Mouse (Mus musculus) kidney, embryonic 14.5 days (tissue): ENCODE results near the gene Etv5. TPM values are rescaled to one million over a fixed set of nuclear protein-coding genes. Genes with fewer than 3 reads are reported as not detected.

ENCODE experiments used
- ATAC-seq: fragments of 200-750 bp; cut with Nextera tagmentation; 2 replicates; pipeline ENCODE4 v1.8.0; 2017; ENCODE audit warnings: moderate number of reproducible peaks, mild to moderate bottlenecking, moderate TSS enrichment, moderate library complexity; ENCODE audit not compliant: low FRiP score, low TSS enrichment
- H3K27ac ChIP-seq: fragments of 300-500 bp; sonication (generic); 2 replicates; pipeline ENCODE4 v1.5.1; 2014; ENCODE audit warnings: low read depth, mild to moderate bottlenecking, low read length, moderate library complexity, mixed read lengths
- H3K27me3 ChIP-seq: fragments of 300-500 bp; sonication (generic); 2 replicates; pipeline ENCODE4 v1.6.1; 2014; ENCODE audit warnings: mild to moderate bottlenecking, low read length; ENCODE audit not compliant: control insufficient read depth, insufficient read depth
- H3K36me3 ChIP-seq: fragments of 300-500 bp; sonication (generic); 2 replicates; pipeline ENCODE4 v1.6.1; 2014; ENCODE audit warnings: low read length, mixed read lengths; ENCODE audit not compliant: control insufficient read depth, insufficient read depth
- H3K4me1 ChIP-seq: fragments of 300-500 bp; sonication (generic); 2 replicates; pipeline ENCODE4 v1.6.1; 2014; ENCODE audit warnings: low read length, mixed read lengths; ENCODE audit not compliant: control insufficient read depth, insufficient read depth
- H3K4me2 ChIP-seq: fragments of 300-500 bp; sonication (generic); replicated peaks from 2 replicates; pipeline ENCODE4 v1.6.1; 2014; ENCODE audit warnings: low read depth, mild to moderate bottlenecking, low read length
- H3K4me3 ChIP-seq: fragments of 300-500 bp; sonication (generic); 2 replicates; pipeline ENCODE4 v1.5.1; 2014; ENCODE audit warnings: mild to moderate bottlenecking, low read length
- H3K9ac ChIP-seq: fragments of 300-500 bp; sonication (generic); 2 replicates; pipeline ENCODE4 v1.6.1; 2014; ENCODE audit warnings: low read depth, mild to moderate bottlenecking, low read length, moderate library complexity
- H3K9me3 ChIP-seq: fragments of 300-500 bp; sonication (generic); 2 replicates; pipeline ENCODE4 v1.6.1; 2016; ENCODE audit warnings: low read length; ENCODE audit not compliant: control insufficient read depth
- WGBS: fragments of 180-500 bp; shearing (Covaris S2); extraction: QIAGEN DNeasy Blood & Tissue Kit; methylation state at CpG from one replicate; pipeline ENCODE4 v1.1.7; 2014; 5-methylcytosine and 5-hydroxymethylcytosine counted together
- polyA plus RNA-seq: library from polyadenylated mRNA; unstranded; fragments of >200 nt; fragmentation: Nextera tagmentation; extraction: Ambion mirVana; gene quantifications from 2 replicates; pipeline ENCODE4 v1.2.1, GENCODE M21; 2014

The Etv5 gene
- polyA plus RNA-seq, 1 experiment from 2014 or later = 68.0 TPM

DNA sequence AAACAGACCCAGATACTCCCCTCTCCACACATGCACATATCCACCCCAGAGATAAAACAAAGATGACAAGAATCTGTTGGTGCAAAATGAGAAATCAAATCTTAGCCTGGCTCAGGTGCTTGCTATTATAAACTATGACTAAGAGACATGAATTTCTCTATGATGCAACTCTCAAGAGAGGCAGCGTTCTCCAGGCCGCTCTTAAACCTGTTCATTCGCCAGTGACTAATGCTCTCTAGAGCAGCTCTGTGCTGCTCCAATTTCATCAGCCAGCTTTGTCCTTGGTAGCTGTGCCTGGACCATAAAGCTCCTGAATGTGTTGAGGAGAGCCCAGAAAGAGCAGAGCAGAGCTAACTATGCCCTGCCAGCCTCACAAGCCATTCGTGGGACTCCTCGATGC is 5.0 kb downstream of the Etv5 start:
- Histone ChIP-seq H3K4me2 (peak overlapping the region; percentile 24; the same call in 1 of the 2 replicates), H3K27me3 (no peaks in the 10 kb centered on the region), H3K9me3 (no peaks in the 10 kb centered on the region), H3K4me3 (no peak overlapping the region), H3K4me1 (peaks cover 36% of the 10 kb centered on the region), H3K27ac (peak overlapping the region; percentile 15; the same call in 1 of the 2 replicates), H3K36me3 (peaks cover 5% of the 10 kb centered on the region; the same call in 1 of the 2 replicates), H3K9ac (0 out of 2 replicates have a peak overlapping the region, but pooled peaks have one; percentile 1)
- 29% methylated on average over 5 of the region's 5 CpGs for WGBS
- no peak for ATAC-seq

DNA sequence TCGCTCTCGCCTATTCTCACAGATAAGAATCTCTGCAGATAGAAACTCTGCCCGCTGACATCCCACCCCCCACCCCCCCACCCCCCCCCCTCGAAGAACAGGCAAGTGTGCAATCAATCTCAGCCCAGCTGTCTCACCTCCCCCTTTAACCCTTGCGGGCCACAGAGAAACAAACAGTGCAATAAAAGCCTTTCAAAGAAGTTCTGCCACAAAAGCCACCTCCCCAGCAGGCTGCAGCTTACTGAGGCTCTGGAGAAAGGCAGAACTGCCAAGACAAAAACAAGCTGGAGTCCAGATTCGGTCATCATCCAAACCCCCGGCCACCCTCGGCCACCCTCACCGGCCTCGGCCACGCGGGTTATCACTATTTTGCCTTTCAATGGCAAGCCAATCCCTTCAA is 5.6 kb downstream of the Etv5 start:
- peaks cover 5% of the 10 kb centered on the region; the same call in 1 of the 2 replicates for H3K36me3 ChIP-seq
- no peak overlapping the region; the same call in 1 of the 2 replicates for H3K4me3 ChIP-seq
- peak overlapping the region; percentile 15; the same call in 1 of the 2 replicates for H3K27ac ChIP-seq
- WGBS = 7% methylated on average over 12 of the region's 12 CpGs
- H3K27me3 ChIP-seq = no peaks in the 10 kb centered on the region
- peak overlapping the region; percentile 24 for H3K4me2 ChIP-seq
- peaks cover 42% of the 10 kb centered on the region for H3K4me1 ChIP-seq
- H3K9me3 ChIP-seq = no peaks in the 10 kb centered on the region
- ATAC-seq = no peak
- H3K9ac ChIP-seq = 0 out of 2 replicates have a peak overlapping the region, but pooled peaks have one; percentile 1

GRCm38 (mm10) chr16:22431773-22432172 is 7.7 kb downstream of the Etv5 start:
- Histone ChIP-seq H3K36me3 (peaks cover 11% of the 10 kb centered on the region; the same call in 1 of the 2 replicates), H3K9ac (no peak overlapping the region), H3K4me3 (no peak overlapping the region), H3K4me1 (peaks cover 46% of the 10 kb centered on the region), H3K27ac (no peak overlapping the region), H3K27me3 (no peaks in the 10 kb centered on the region), H3K4me2 (no peak overlapping the region), H3K9me3 (no peaks in the 10 kb centered on the region)
- ATAC-seq = no peak
- WGBS = 81% methylated on average over 12 of the region's 12 CpGs

GRCm38 (mm10) chr16:22431335-22431734 is 8.2 kb downstream of the Etv5 start:
- Histone ChIP-seq H3K27me3 (no peaks in the 10 kb centered on the region), H3K9ac (no peak overlapping the region), H3K4me3 (no peak overlapping the region), H3K27ac (no peak overlapping the region), H3K9me3 (no peaks in the 10 kb centered on the region), H3K4me1 (peaks cover 46% of the 10 kb centered on the region), H3K36me3 (peaks cover 12% of the 10 kb centered on the region; the same call in 1 of the 2 replicates), H3K4me2 (no peak overlapping the region)
- no peak for ATAC-seq
- WGBS = 70% methylated on average over 2 of the region's 2 CpGs

DNA sequence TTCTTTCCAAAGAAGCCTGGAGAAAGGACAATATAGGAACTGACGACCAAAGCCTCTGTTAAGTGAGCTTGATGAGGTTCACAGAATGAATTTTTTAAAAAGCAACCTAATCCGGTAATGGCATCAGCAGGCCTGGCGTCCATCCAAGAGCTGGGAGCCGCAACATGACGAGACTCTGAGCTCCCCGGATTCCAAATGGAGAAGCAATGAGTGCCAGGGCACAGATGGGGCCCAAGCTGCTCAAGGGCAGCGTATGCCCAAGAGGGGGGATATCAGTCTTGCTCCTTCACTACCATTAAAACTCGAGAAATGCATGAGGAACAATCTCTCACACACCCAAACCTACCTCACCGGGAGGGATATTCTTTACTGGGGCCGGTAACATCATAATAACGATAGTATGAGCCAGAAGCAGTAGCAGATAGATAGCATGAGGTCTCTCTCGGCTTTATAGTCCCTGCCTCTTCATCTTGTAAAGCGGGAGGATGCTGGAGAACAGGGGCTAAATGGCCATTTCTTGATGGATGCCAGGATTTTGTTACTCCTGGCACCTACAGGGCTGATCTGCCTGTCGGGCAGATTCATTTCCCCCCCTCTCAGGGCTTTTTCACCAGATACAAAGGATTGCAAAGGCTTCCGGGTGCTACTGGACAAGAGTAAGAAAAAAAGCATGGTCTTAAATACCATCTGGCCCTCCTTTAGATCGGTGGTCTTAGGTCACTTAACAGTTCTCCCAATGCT is 9.1 kb downstream of the Etv5 start:
- Histone ChIP-seq H3K36me3 (peaks cover 14% of the 10 kb centered on the region; the same call in 1 of the 2 replicates), H3K9me3 (no peaks in the 10 kb centered on the region), H3K4me1 (peaks cover 43% of the 10 kb centered on the region), H3K4me3 (no peak overlapping the region), H3K27me3 (no peaks in the 10 kb centered on the region), H3K9ac (no peak overlapping the region), H3K4me2 (no peak overlapping the region), H3K27ac (no peak overlapping the region)
- WGBS = 64% methylated on average over 16 of the region's 16 CpGs
- no peak for ATAC-seq

GRCm38 (mm10) chr16:22429377-22429776 is 10.1 kb downstream of the Etv5 start:
- peak overlapping the region; percentile 37 for H3K9ac ChIP-seq
- peaks cover 33% of the 10 kb centered on the region for H3K4me1 ChIP-seq
- H3K4me3 ChIP-seq = peak overlapping the region; percentile 14; the same call in 1 of the 2 replicates
- peak overlapping the region; percentile 31 for H3K4me2 ChIP-seq
- no peaks in the 10 kb centered on the region for H3K27me3 ChIP-seq
- no peaks in the 10 kb centered on the region for H3K9me3 ChIP-seq
- peaks cover 20% of the 10 kb centered on the region; the same call in 1 of the 2 replicates for H3K36me3 ChIP-seq
- H3K27ac ChIP-seq = peak overlapping the region; percentile 49; the same call in 1 of the 2 replicates
- ATAC-seq = 0 out of 2 replicates have a peak, but pooled peaks have one; percentile 7
- WGBS = 19% methylated on average over 8 of the region's 8 CpGs

GRCm38 (mm10) chr16:22428853-22429341 is 10.6 kb downstream of the Etv5 start:
- H3K36me3 ChIP-seq = peaks cover 20% of the 10 kb centered on the region; the same call in 1 of the 2 replicates
- 7% methylated on average over 9 of the region's 9 CpGs for WGBS
- peak; percentile 90 for ATAC-seq
- peak overlapping the region; percentile 37 for H3K9ac ChIP-seq
- peak overlapping the region; percentile 14; the same call in 1 of the 2 replicates for H3K4me3 ChIP-seq
- H3K4me2 ChIP-seq = peak overlapping the region; percentile 31
- no peaks in the 10 kb centered on the region for H3K27me3 ChIP-seq
- H3K9me3 ChIP-seq = no peaks in the 10 kb centered on the region
- peak overlapping the region; percentile 49 for H3K27ac ChIP-seq
- peaks cover 28% of the 10 kb centered on the region for H3K4me1 ChIP-seq

DNA sequence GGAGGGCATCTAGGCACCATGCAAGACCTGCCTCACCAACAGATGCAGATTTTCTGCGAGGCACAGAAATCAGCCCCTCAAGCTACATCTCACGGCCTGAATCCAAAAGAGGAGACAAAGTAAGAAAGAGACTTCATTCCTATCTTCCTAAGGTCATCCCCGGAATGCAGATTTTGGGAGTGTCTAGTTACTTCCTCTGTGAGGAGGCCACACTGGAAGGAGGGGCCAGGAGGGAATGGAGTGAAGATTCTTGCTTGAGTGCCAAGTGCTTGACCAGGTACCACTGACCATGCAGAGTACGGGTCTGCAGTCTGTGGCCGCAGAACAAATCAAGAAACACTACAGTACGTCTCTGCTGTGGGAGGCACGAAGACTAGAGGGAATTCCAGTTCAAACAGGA is 12.7 kb downstream of the Etv5 start:
- H3K4me3 ChIP-seq = no peak overlapping the region
- H3K27ac ChIP-seq = no peak overlapping the region
- H3K9me3 ChIP-seq = no peaks in the 10 kb centered on the region
- no peak overlapping the region for H3K4me2 ChIP-seq
- H3K4me1 ChIP-seq = peaks cover 20% of the 10 kb centered on the region
- 84% methylated on average over 7 of the region's 7 CpGs for WGBS
- H3K27me3 ChIP-seq = no peaks in the 10 kb centered on the region
- H3K36me3 ChIP-seq = peaks cover 23% of the 10 kb centered on the region; the same call in 1 of the 2 replicates
- no peak for ATAC-seq
- no peak overlapping the region for H3K9ac ChIP-seq

- Histone ChIP-seq H3K36me3 (peaks cover 22% of the 10 kb centered on the region; the same call in 1 of the 2 replicates), H3K27me3 (no peaks in the 10 kb centered on the region), H3K9ac (no peak overlapping the region), H3K4me2 (no peak overlapping the region), H3K9me3 (no peaks in the 10 kb centered on the region), H3K27ac (no peak overlapping the region), H3K4me3 (no peak overlapping the region), H3K4me1 (peaks cover 6% of the 10 kb centered on the region)
- 71% methylated on average over 5 of the region's 5 CpGs for WGBS
- ATAC-seq = no peak
These were observed 17.3 kb downstream of the Etv5 start for GRCm38 (mm10) chr16:22422256-22422655.
